Mouse (Mus musculus) heart, postnatal 0 days (tissue): ENCODE data around the gene Btbd35f8. TPM values are rescaled to one million over a fixed set of nuclear protein-coding genes. Genes with fewer than 3 reads are reported as not detected.
"Not testable (repeated sequence)": the region's sequence is repeated elsewhere in the genome, so short reads cannot be mapped to it uniquely, and the experiment has no call there.

ENCODE experiments used
- ATAC-seq: fragments of 200-750 bp; cut with Nextera tagmentation; 2 replicates; pipeline ENCODE4 v1.8.0; 2017; ENCODE audit warnings: low read depth, moderate number of reproducible peaks, moderate library complexity; ENCODE audit not compliant: insufficient read depth
- DNase-seq: peaks from one replicate; pipeline ENCODE4 v3.0.0-alpha.2; 2016; ENCODE audit warnings: low spot score
- H3K27ac ChIP-seq: fragments of 300-500 bp; sonication (generic); 2 replicates; pipeline ENCODE4 v1.5.1; 2014; ENCODE audit warnings: low read depth, mild to moderate bottlenecking
- H3K27me3 ChIP-seq: fragments of 300-500 bp; sonication (generic); 2 replicates; pipeline ENCODE4 v1.6.1; 2014; ENCODE audit warnings: low read length, mixed read lengths; ENCODE audit not compliant: control insufficient read depth, insufficient read depth
- H3K36me3 ChIP-seq: fragments of 300-500 bp; sonication (generic); replicated peaks from 2 replicates; pipeline ENCODE4 v1.6.1; 2014; ENCODE audit warnings: low read length, mixed read lengths; ENCODE audit not compliant: control insufficient read depth, insufficient read depth
- H3K4me1 ChIP-seq: fragments of 300-500 bp; sonication (generic); 2 replicates; pipeline ENCODE4 v1.6.1; 2014; ENCODE audit warnings: antibody characterized with exemption; ENCODE audit not compliant: control insufficient read depth, insufficient read depth
- H3K4me2 ChIP-seq: fragments of 300-500 bp; sonication (generic); 2 replicates; pipeline ENCODE4 v1.6.1; 2014; ENCODE audit warnings: low read depth, mild to moderate bottlenecking, low read length, moderate library complexity
- H3K4me3 ChIP-seq: fragments of 300-500 bp; sonication (generic); 2 replicates; pipeline ENCODE4 v1.5.1; 2014; ENCODE audit warnings: low read depth, low read length
- H3K9ac ChIP-seq: fragments of 300-500 bp; sonication (generic); replicated peaks from 2 replicates; pipeline ENCODE4 v1.6.1; 2014; ENCODE audit warnings: low read depth, low read length, mixed read lengths
- H3K9me3 ChIP-seq: fragments of 300-500 bp; sonication (generic); replicated peaks from 2 replicates; pipeline ENCODE4 v1.6.1; 2016; ENCODE audit warnings: low read length; ENCODE audit not compliant: control insufficient read depth
- WGBS: fragments of 180-500 bp; shearing (Covaris S2); extraction: QIAGEN DNeasy Blood & Tissue Kit; methylation state at CpG from one replicate; pipeline ENCODE4 v1.1.7; 2014; 5-methylcytosine and 5-hydroxymethylcytosine counted together
- polyA plus RNA-seq: library from polyadenylated mRNA; unstranded; fragments of >200 nt; fragmentation: Nextera tagmentation; extraction: Ambion mirVana; gene quantifications from 2 replicates; pipeline ENCODE4 v1.2.1, GENCODE M21; 2015
- total RNA-seq: library from RNA; depleted of rRNA; stranded (reverse); fragments of >200 nt; gene quantifications from 2 replicates; pipeline ENCODE4 v1.2.3, GENCODE M21; 2014; ENCODE audit warnings: low replicate concordance; rRNA removed

Gene Btbd35f8
- total RNA-seq, result not detected in 2 replicates
- polyA plus RNA-seq, result not detected in 2 replicates

DNA sequence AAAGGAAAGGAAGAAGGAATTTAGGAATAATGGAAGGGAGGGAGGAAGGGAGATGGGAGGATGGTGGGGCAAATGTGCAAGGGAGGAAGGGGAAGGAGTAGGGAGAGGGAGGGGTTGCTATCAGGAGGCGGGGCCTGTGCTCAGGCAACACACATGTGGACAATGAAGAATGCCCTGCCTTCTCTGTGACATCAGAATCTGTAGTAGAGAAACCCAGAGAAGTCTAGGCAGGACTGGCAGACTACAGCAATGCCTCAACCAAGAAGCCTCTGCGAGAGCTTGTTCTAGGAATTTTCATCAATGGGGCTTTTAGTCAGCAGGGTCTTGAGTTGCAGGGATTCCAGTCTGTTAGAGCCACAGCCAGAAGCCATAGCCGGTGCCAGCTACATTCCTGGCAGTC, at the start of gene Btbd35f8:
Gene Btbd35f8, plus strand, starts transcription at position 301 of the 400 bp plus-strand sequence.
- H3K27ac ChIP-seq, H3K4me3 ChIP-seq, H3K4me2 ChIP-seq, ATAC-seq, H3K9ac ChIP-seq, H3K27me3 ChIP-seq, H3K4me1 ChIP-seq, DNase-seq, H3K36me3 ChIP-seq, H3K9me3 ChIP-seq: not testable (repeated sequence)
- WGBS, result no CpG with 5 or more reads among the region's 3 CpGs

Other genes with a start within 250 kb of the Btbd35f8 start
- not detected in 2 replicates for gene Spin2g, start 211.8 kb upstream of the Btbd35f8 start, total RNA-seq
- not detected in 2 replicates for gene Spin2g, start 211.8 kb upstream of the Btbd35f8 start, polyA plus RNA-seq